Mouse (Mus musculus) thymus, adult 2 months (tissue): Measurements from ENCODE around the gene Miga2.

Source experiments
- CTCF ChIP-seq: fragments of 200-500 bp; IDR thresholded peaks from 2 replicates; pipeline ENCODE4 v1.5.1; 2012; ENCODE audit warnings: mild to moderate bottlenecking, control low read depth, low read length, moderate library complexity, borderline replicate concordance; ENCODE audit not compliant: control insufficient read depth, poor library complexity, insufficient read depth; ENCODE audit errors: extremely low read depth
- POLR2A ChIP-seq: fragments of 200-500 bp; IDR thresholded peaks from 2 replicates; pipeline ENCODE4 v1.6.1; 2012; ENCODE audit warnings: mild to moderate bottlenecking, low read length, control low read depth, moderate library complexity; ENCODE audit not compliant: control insufficient read depth, poor library complexity, insufficient read depth; ENCODE audit errors: extremely low read depth

- no peak for TF ChIP-seq CTCF
- no peak for TF ChIP-seq POLR2A
Measured at GRCm38 (mm10) chr2:30395757-30396156, 31.7 kb downstream of the Miga2 start.
